Mouse (Mus musculus): ENCODE results near the gene Mrtfa. TPM values are rescaled to one million over a fixed set of nuclear protein-coding genes. Genes with fewer than 3 reads are reported as not detected.

Gene Mrtfa
- polyA plus RNA-seq, 1 experiment from 2014 or later: 14.7 TPM

- no peaks in the 10 kb centered on the region for H3K9me3 ChIP-seq (ENCODE audit: control insufficient read depth, low read length)
- no peak overlapping the region for H3K4me2 ChIP-seq (ENCODE audit: low read length)
- WGBS: 68% methylated on average over 10 of the region's 10 CpGs
- ATAC-seq (ENCODE audit: insufficient number of reproducible peaks, insufficient read depth, low FRiP score, low read depth): no peak
- no peak overlapping the region for H3K9ac ChIP-seq (ENCODE audit: low read length)
- H3K27me3 ChIP-seq (ENCODE audit: control insufficient read depth, insufficient read depth, low read length): no peaks in the 10 kb centered on the region
- peaks cover 2 to 3% of the 10 kb centered on the region in 2 experiments; a peak in 2 of 4 replicates for H3K4me1 ChIP-seq (ENCODE audit: control insufficient read depth in 2 of 2, insufficient read depth in 2 of 2, low read length in 2 of 2)
- H3K4me3 ChIP-seq (ENCODE audit: control insufficient read depth in 1 of 2, insufficient read depth in 1 of 2, low read depth in 1 of 2, low read length in 2 of 2): no peak overlapping the region
- H3K27ac ChIP-seq (replicated peaks in 1 of 2; ENCODE audit: control insufficient read depth in 1 of 2, insufficient read depth in 1 of 2, low read depth in 2 of 2, low read length in 2 of 2): no peak overlapping the region
- no peaks in the 10 kb centered on the region for H3K36me3 ChIP-seq (ENCODE audit: control insufficient read depth, insufficient read depth, low read length)
Measured at GRCm38 (mm10) chr15:81167831-81168230, 22.7 kb downstream of the Mrtfa start.

- 87% methylated on average over 5 of the region's 5 CpGs for WGBS
- ATAC-seq (ENCODE audit: insufficient number of reproducible peaks, insufficient read depth, low FRiP score, low read depth): no peak
- no peak overlapping the region for H3K27ac ChIP-seq (replicated peaks in 1 of 2; ENCODE audit: control insufficient read depth in 1 of 2, insufficient read depth in 1 of 2, low read depth in 2 of 2, low read length in 2 of 2)
- no peaks in the 10 kb centered on the region for H3K27me3 ChIP-seq (ENCODE audit: control insufficient read depth, insufficient read depth, low read length)
- no peak overlapping the region for H3K4me3 ChIP-seq (ENCODE audit: control insufficient read depth in 1 of 2, insufficient read depth in 1 of 2, low read depth in 1 of 2, low read length in 2 of 2)
- H3K36me3 ChIP-seq (ENCODE audit: control insufficient read depth, insufficient read depth, low read length): no peaks in the 10 kb centered on the region
- H3K9ac ChIP-seq (ENCODE audit: low read length): no peak overlapping the region
- H3K4me1 ChIP-seq (ENCODE audit: control insufficient read depth in 2 of 2, insufficient read depth in 2 of 2, low read length in 2 of 2): peaks cover 2 to 3% of the 10 kb centered on the region in 2 experiments; a peak in 2 of 4 replicates
- H3K4me2 ChIP-seq (ENCODE audit: low read length): no peak overlapping the region
- no peaks in the 10 kb centered on the region for H3K9me3 ChIP-seq (ENCODE audit: control insufficient read depth, low read length)
Measured at GRCm38 (mm10) chr15:81166291-81166690, 24.3 kb downstream of the Mrtfa start.

DNA sequence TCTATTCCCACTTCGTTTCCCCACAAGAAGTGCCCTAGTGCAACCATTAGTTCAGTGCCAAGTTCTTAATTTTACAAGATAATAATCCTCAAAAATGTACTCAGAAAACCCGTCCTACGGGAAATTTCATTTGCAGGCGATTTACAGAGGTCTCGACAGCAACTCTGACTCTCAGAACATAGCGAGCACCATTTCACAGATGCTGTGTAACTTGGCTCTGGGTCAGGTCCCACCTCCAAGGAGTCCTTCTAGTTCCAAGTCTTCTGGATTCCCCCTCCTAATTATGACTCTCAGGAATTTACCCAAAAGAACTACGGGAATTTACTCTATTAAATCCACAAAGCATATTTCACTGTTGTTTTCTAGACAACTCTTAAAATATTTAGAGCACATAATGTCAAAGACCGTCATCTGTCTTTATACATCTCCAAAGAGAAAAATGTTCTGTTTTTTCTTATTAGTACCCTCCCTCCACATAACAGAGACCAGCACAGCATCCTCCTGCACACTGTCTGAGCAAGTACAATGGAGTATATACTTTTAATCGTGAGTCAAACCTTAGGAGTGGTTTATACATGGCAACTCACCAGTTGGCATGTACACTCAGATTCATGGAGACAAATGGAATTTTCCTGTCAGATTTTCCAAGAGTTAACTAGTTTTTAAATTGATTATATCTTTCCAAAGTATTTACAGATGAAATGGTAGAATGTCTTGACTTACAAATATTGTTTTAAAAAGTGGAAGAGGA is 25.8 kb downstream of the Mrtfa start:
- ATAC-seq (ENCODE audit: insufficient number of reproducible peaks, insufficient read depth, low FRiP score, low read depth): no peak

GRCm38 (mm10) chr15:81161571-81161970 is 29.0 kb downstream of the Mrtfa start:
- H3K9me3 ChIP-seq (ENCODE audit: control insufficient read depth, low read length): no peaks in the 10 kb centered on the region
- no peak for ATAC-seq (ENCODE audit: insufficient number of reproducible peaks, insufficient read depth, low FRiP score, low read depth)
- no peak overlapping the region for H3K4me2 ChIP-seq (ENCODE audit: low read length)
- H3K4me1 ChIP-seq (ENCODE audit: control insufficient read depth in 2 of 2, insufficient read depth in 2 of 2, low read length in 2 of 2): peaks cover 2 to 9% of the 10 kb centered on the region in 2 experiments; a peak in 2 of 4 replicates
- 94% methylated on average over 3 of the region's 3 CpGs for WGBS
- no peak overlapping the region for H3K27ac ChIP-seq (replicated peaks in 1 of 2; ENCODE audit: control insufficient read depth in 1 of 2, insufficient read depth in 1 of 2, low read depth in 2 of 2, low read length in 2 of 2)
- H3K27me3 ChIP-seq (ENCODE audit: control insufficient read depth, insufficient read depth, low read length): no peaks in the 10 kb centered on the region
- no peak overlapping the region for H3K9ac ChIP-seq (ENCODE audit: low read length)
- no peaks in the 10 kb centered on the region for H3K36me3 ChIP-seq (ENCODE audit: control insufficient read depth, insufficient read depth, low read length)
- no peak overlapping the region for H3K4me3 ChIP-seq (ENCODE audit: control insufficient read depth in 1 of 2, insufficient read depth in 1 of 2, low read depth in 1 of 2, low read length in 2 of 2)

More for the DNA sequence above, 25.8 kb downstream of the Mrtfa start:
- H3K9ac ChIP-seq (ENCODE audit: low read length): no peak overlapping the region
- no peaks in the 10 kb centered on the region for H3K27me3 ChIP-seq (ENCODE audit: control insufficient read depth, insufficient read depth, low read length)
- no peak overlapping the region for H3K4me2 ChIP-seq (ENCODE audit: low read length)
- 72% methylated on average over 9 of the region's 9 CpGs for WGBS
- no peaks in the 10 kb centered on the region for H3K9me3 ChIP-seq (ENCODE audit: control insufficient read depth, low read length)
- peaks cover 2 to 4% of the 10 kb centered on the region in 2 experiments; a peak in 2 of 4 replicates for H3K4me1 ChIP-seq (ENCODE audit: control insufficient read depth in 2 of 2, insufficient read depth in 2 of 2, low read length in 2 of 2)
- no peak overlapping the region for H3K4me3 ChIP-seq (ENCODE audit: control insufficient read depth in 1 of 2, insufficient read depth in 1 of 2, low read depth in 1 of 2, low read length in 2 of 2)
- no peaks in the 10 kb centered on the region for H3K36me3 ChIP-seq (ENCODE audit: control insufficient read depth, insufficient read depth, low read length)
- H3K27ac ChIP-seq (replicated peaks in 1 of 2; ENCODE audit: control insufficient read depth in 1 of 2, insufficient read depth in 1 of 2, low read depth in 2 of 2, low read length in 2 of 2): no peak overlapping the region; a peak in 1 of 4 replicates

DNA sequence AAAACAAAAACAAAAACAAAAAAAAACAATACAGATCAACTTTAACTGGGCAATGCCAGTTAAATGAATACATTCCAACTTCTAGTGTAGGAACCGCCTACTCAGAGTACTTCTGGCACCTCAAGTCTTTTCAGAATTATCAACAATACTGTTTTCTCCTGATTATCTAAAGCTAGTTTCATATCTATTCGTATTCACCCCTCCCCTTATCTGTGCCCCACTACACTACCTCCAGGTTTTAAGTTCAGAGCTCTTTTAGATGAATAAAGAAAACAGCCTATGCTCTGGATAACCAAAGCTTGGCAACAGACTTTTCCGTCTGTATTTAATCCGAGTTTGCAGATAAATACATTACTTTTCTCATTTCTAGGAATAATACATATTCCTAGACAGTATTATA is 29.9 kb downstream of the Mrtfa start:
- Histone ChIP-seq H3K27ac (replicated peaks in 1 of 2; ENCODE audit: control insufficient read depth in 1 of 2, insufficient read depth in 1 of 2, low read depth in 2 of 2, low read length in 2 of 2) (no peak overlapping the region), H3K36me3 (ENCODE audit: control insufficient read depth, insufficient read depth, low read length) (no peaks in the 10 kb centered on the region), H3K9ac (ENCODE audit: low read length) (no peak overlapping the region), H3K27me3 (ENCODE audit: control insufficient read depth, insufficient read depth, low read length) (no peaks in the 10 kb centered on the region), H3K4me1 (ENCODE audit: control insufficient read depth in 2 of 2, insufficient read depth in 2 of 2, low read length in 2 of 2) (peaks cover 2 to 9% of the 10 kb centered on the region in 2 experiments; a peak in 2 of 4 replicates), H3K9me3 (ENCODE audit: control insufficient read depth, low read length) (no peaks in the 10 kb centered on the region), H3K4me3 (ENCODE audit: control insufficient read depth in 1 of 2, insufficient read depth in 1 of 2, low read depth in 1 of 2, low read length in 2 of 2) (no peak overlapping the region), H3K4me2 (ENCODE audit: low read length) (no peak overlapping the region)
- no peak for ATAC-seq (ENCODE audit: insufficient number of reproducible peaks, insufficient read depth, low FRiP score, low read depth)
- WGBS: 73% methylated on average over 4 of the region's 4 CpGs

GRCm38 (mm10) chr15:81159212-81159611 is 31.3 kb downstream of the Mrtfa start:
- Histone ChIP-seq H3K4me3 (ENCODE audit: control insufficient read depth in 1 of 2, insufficient read depth in 1 of 2, low read depth in 1 of 2, low read length in 2 of 2) (no peak overlapping the region), H3K9ac (ENCODE audit: low read length) (no peak overlapping the region), H3K4me2 (ENCODE audit: low read length) (no peak overlapping the region), H3K36me3 (ENCODE audit: control insufficient read depth, insufficient read depth, low read length) (no peaks in the 10 kb centered on the region), H3K4me1 (ENCODE audit: control insufficient read depth in 2 of 2, insufficient read depth in 2 of 2, low read length in 2 of 2) (peaks cover 2 to 9% of the 10 kb centered on the region in 2 experiments; a peak in 2 of 4 replicates), H3K27me3 (ENCODE audit: control insufficient read depth, insufficient read depth, low read length) (no peaks in the 10 kb centered on the region), H3K9me3 (ENCODE audit: control insufficient read depth, low read length) (no peaks in the 10 kb centered on the region), H3K27ac (replicated peaks in 1 of 2; ENCODE audit: control insufficient read depth in 1 of 2, insufficient read depth in 1 of 2, low read depth in 2 of 2, low read length in 2 of 2) (no peak overlapping the region)
- no peak for ATAC-seq (ENCODE audit: insufficient number of reproducible peaks, insufficient read depth, low FRiP score, low read depth)
- WGBS: 86% methylated on average over 7 of the region's 7 CpGs

DNA sequence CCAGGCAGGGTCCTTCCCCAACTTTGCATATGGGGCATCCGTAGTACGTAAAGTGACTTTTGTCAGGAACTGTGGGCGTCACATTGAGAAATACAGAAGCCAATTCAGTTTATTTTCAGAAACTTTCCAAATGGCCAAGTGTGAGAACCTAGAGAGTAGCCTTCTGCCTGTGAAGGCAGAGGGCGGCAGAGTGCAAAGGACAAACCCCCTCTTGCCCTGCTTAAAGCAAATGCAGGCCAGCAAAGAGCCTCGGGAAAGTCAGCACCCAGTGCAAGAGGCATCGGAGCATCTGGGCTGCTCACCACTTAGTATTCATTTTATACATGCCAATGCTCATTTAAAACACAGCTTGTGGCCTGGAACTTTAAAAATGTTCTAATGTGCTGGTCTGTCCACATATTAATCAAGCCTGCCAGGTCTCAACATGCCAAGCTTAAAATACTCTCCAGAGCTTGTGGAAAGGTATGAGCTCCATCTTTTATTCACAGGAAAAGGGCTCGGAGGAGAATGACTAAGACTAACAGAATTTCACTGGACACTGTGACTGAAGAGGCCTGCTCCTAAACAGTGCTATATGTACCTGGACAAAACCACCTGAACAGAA is 31.9 kb downstream of the Mrtfa start:
- Histone ChIP-seq H3K9ac (ENCODE audit: low read length) (no peak overlapping the region), H3K4me3 (ENCODE audit: control insufficient read depth in 1 of 2, insufficient read depth in 1 of 2, low read depth in 1 of 2, low read length in 2 of 2) (no peak overlapping the region), H3K36me3 (ENCODE audit: control insufficient read depth, insufficient read depth, low read length) (no peaks in the 10 kb centered on the region), H3K27me3 (ENCODE audit: control insufficient read depth, insufficient read depth, low read length) (no peaks in the 10 kb centered on the region), H3K4me1 (ENCODE audit: control insufficient read depth in 2 of 2, insufficient read depth in 2 of 2, low read length in 2 of 2) (peaks cover 2 to 9% of the 10 kb centered on the region in 2 experiments; a peak in 2 of 4 replicates), H3K4me2 (ENCODE audit: low read length) (no peak overlapping the region), H3K27ac (replicated peaks in 1 of 2; ENCODE audit: control insufficient read depth in 1 of 2, insufficient read depth in 1 of 2, low read depth in 2 of 2, low read length in 2 of 2) (no peak overlapping the region), H3K9me3 (ENCODE audit: control insufficient read depth, low read length) (no peaks in the 10 kb centered on the region)
- WGBS: 66% methylated on average over 7 of the region's 7 CpGs
- no peak for ATAC-seq (ENCODE audit: insufficient number of reproducible peaks, insufficient read depth, low FRiP score, low read depth)

Measured in heart, embryonic 14.5 days (tissue).